Mouse (Mus musculus) G1E (cell line): ENCODE results near the gene Dxo.

Experiments used
- CTCF ChIP-seq: IDR thresholded peaks from 2 replicates; pipeline ENCODE4 v1.5.1; 2012; ENCODE audit warnings: low read depth, low read length, inconsistent platforms, mixed read lengths
- GATA1 ChIP-seq: IDR thresholded peaks from 2 replicates; pipeline ENCODE4 v1.6.1; 2012; ENCODE audit warnings: borderline replicate concordance, low read length, inconsistent platforms, mixed read lengths
- GATA2 ChIP-seq: IDR thresholded peaks from 2 replicates; pipeline ENCODE4 v1.6.1; 2012; ENCODE audit warnings: low read depth, low read length, inconsistent platforms, borderline replicate concordance
- TAL1 ChIP-seq: conservative IDR thresholded peaks from 2 replicates; pipeline ENCODE4 v1.6.1; 2012; ENCODE audit warnings: low read depth, low read length, inconsistent platforms, mixed read lengths

DNA sequence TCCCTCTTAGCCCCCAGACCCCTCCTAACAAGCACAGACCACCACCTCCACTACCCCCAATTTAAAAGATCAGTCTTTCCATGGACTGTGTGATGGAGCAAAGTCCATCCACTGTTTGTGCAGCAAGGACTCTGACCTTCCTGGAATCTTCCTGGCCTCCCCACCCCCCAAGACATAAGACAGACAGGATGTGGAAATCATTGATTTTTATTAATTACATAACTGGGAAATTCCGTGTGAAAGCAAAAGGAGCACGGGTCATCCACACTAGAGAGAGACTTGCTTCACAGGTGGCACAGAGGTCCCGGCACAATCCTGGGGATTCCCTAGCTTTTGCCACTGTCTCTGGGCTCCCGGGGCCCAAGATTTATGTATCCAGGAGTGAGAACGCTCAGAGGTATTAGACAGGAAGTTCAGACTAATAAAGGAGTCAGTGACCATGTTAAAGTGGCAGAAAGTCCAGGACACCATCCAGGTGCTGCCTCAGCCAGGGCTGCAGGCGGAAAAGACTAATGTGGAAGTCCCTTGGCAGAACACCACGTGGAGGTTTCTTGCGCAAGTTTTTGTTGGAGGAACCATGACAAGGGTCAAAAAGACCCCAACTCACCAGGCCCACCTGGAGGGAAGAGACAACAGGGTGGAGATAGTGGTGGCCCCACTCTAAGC, 25.7 kb downstream of the Dxo start, which contains the start of gene Cfb:
- TF ChIP-seq CTCF, result no peak
- no peak for TF ChIP-seq GATA1
- no peak for TF ChIP-seq GATA2
- no peak for TF ChIP-seq TAL1
